Mouse (Mus musculus) spleen, postnatal 10 days (tissue): ENCODE data around the gene Tcp11x2.

Experiments used
- DNase-seq, 2 experiments: peaks; one replicate each; pipeline ENCODE4 v3.0.0; 2021 to 2022; ENCODE audit warnings: low spot score in 2 of 2

Tcp11x2 gene

GRCm38 (mm10) chrX:135693633-135694032 is at the start of gene Tcp11x2:
TSS of gene Tcp11x2 (minus strand) at chrX:135693790.
- DNase-seq = no peak

- no peak for DNase-seq
Observed at GRCm38 (mm10) chrX:135743056-135743355, 49.4 kb upstream of the Tcp11x2 start.

GRCm38 (mm10) chrX:135742304-135743055 is 48.9 kb upstream of the Tcp11x2 start, which contains the start of the genes Armcx5 and Gprasp1:
TSS of gene Armcx5 (plus strand) at chrX:135742733.
TSS of gene Gprasp1 (plus strand) at chrX:135742733.
- DNase-seq = peak; percentile 66 to 86

GRCm38 (mm10) chrX:135738730-135739520 is 45.3 kb upstream of the Tcp11x2 start:
- no peak for DNase-seq

- no peak for DNase-seq
Observed at GRCm38 (mm10) chrX:135725161-135725560, 31.6 kb upstream of the Tcp11x2 start, which contains the start of gene Tmsb15a. TSS of gene Tmsb15a (minus strand) at chrX:135725261.

GRCm38 (mm10) chrX:135712845-135713244 is 19.3 kb upstream of the Tcp11x2 start:
- no peak for DNase-seq

GRCm38 (mm10) chrX:135704349-135704748 is 10.8 kb upstream of the Tcp11x2 start:
- DNase-seq = no peak

- DNase-seq = no peak
Observed at GRCm38 (mm10) chrX:135703111-135703510, 9.5 kb upstream of the Tcp11x2 start.

- no peak for DNase-seq
Observed at GRCm38 (mm10) chrX:135687802-135688201, 5.8 kb downstream of the Tcp11x2 start.

GRCm38 (mm10) chrX:135681858-135682257 is 11.7 kb downstream of the Tcp11x2 start:
- no peak for DNase-seq

GRCm38 (mm10) chrX:135652173-135652772 is 41.3 kb downstream of the Tcp11x2 start:
- no peak for DNase-seq

- DNase-seq = no peak
Observed at GRCm38 (mm10) chrX:135627605-135628004, 66.0 kb downstream of the Tcp11x2 start, which contains the start of gene Prame. TSS of gene Prame (minus strand) at chrX:135627705.
